Mouse (Mus musculus) forebrain, postnatal 0 days (tissue): Measurements from ENCODE around the gene Ahsa2. TPM values are rescaled to one million over a fixed set of nuclear protein-coding genes. Genes with fewer than 3 reads are reported as not detected.
"Not testable (repeated sequence)": the region's sequence is repeated elsewhere in the genome, so short reads cannot be mapped to it uniquely, and the experiment has no call there.

ENCODE experiments used
- ATAC-seq: fragments of 200-750 bp; cut with Nextera tagmentation; 2 replicates; pipeline ENCODE4 v1.8.0; 2017; ENCODE audit warnings: mild to moderate bottlenecking, moderate library complexity
- DNase-seq: peaks from one replicate; pipeline ENCODE4 v3.0.0-alpha.2; 2015
- H3K27ac ChIP-seq: fragments of 300-500 bp; sonication (generic); 2 replicates; pipeline ENCODE4 v1.5.1; 2014; ENCODE audit warnings: low read depth, mild to moderate bottlenecking, antibody characterized with exemption, low read length, moderate library complexity, mixed read lengths
- H3K27me3 ChIP-seq: fragments of 300-500 bp; sonication (generic); 2 replicates; pipeline ENCODE4 v1.6.1; 2014; ENCODE audit warnings: mild to moderate bottlenecking, low read length, mixed read lengths; ENCODE audit not compliant: insufficient read depth
- H3K36me3 ChIP-seq: fragments of 300-500 bp; sonication (generic); 2 replicates; pipeline ENCODE4 v1.6.1; 2014; ENCODE audit warnings: mild to moderate bottlenecking, moderate library complexity; ENCODE audit not compliant: insufficient read depth
- H3K4me1 ChIP-seq: fragments of 300-500 bp; sonication (generic); 2 replicates; pipeline ENCODE4 v1.6.1; 2014; ENCODE audit warnings: antibody characterized with exemption; ENCODE audit not compliant: insufficient read depth
- H3K4me2 ChIP-seq: fragments of 300-500 bp; sonication (generic); 2 replicates; pipeline ENCODE4 v1.6.1; 2014; ENCODE audit warnings: low read depth, mild to moderate bottlenecking, moderate library complexity
- H3K4me3 ChIP-seq: fragments of 300-500 bp; sonication (generic); 2 replicates; pipeline ENCODE4 v1.5.1; 2014; ENCODE audit warnings: low read depth, low read length, mixed read lengths
- H3K9ac ChIP-seq: fragments of 300-500 bp; sonication (generic); 2 replicates; pipeline ENCODE4 v1.6.1; 2014; ENCODE audit warnings: mild to moderate bottlenecking
- H3K9me3 ChIP-seq: fragments of 300-500 bp; sonication (generic); 2 replicates; pipeline ENCODE4 v1.6.1; 2016; ENCODE audit warnings: low read length
- CTCF ChIP-seq: sonication (generic); IDR thresholded peaks from 2 replicates; pipeline ENCODE4 v1.5.1; 2016; ENCODE audit warnings: antibody characterized with exemption, control low read depth, low read depth
- WGBS: fragments of 180-500 bp; shearing (Covaris S2); extraction: QIAGEN DNeasy Blood & Tissue Kit; methylation state at CpG from one replicate; pipeline ENCODE4 v1.1.7; 2014; 5-methylcytosine and 5-hydroxymethylcytosine counted together
- microRNA-seq, 2 experiments: library from miRNA; unstranded; fragments of <30 nt; microRNA quantifications; one replicate each; pipeline ENCODE4; 2016
- polyA plus RNA-seq: library from polyadenylated mRNA; unstranded; fragments of >200 nt; fragmentation: Nextera tagmentation; extraction: Ambion mirVana; gene quantifications from 2 replicates; pipeline ENCODE4 v1.2.1, GENCODE M21; 2015
- total RNA-seq: library from RNA; depleted of rRNA; stranded (reverse); fragments of >200 nt; gene quantifications from 2 replicates; pipeline ENCODE4 v1.2.3, GENCODE M21; 2014; rRNA removed

The Ahsa2 gene
- total and polyA plus RNA-seq, 2 experiments from 2014 or later = 56.8 to 57.4 TPM

- H3K4me2 ChIP-seq = peak overlapping the region; percentile 82
- no peak for DNase-seq
- TF ChIP-seq CTCF = no peak
- peaks cover 16% of the 10 kb centered on the region; the same call in 1 of the 2 replicates for H3K36me3 ChIP-seq
- peaks cover 12% of the 10 kb centered on the region; the same call in 1 of the 2 replicates for H3K4me1 ChIP-seq
- ATAC-seq = no peak
- 38% methylated on average over 5 of the region's 5 CpGs for WGBS
- peak overlapping the region; percentile 92 for H3K4me3 ChIP-seq
- H3K27me3 ChIP-seq = no peaks in the 10 kb centered on the region
- H3K27ac ChIP-seq = peak overlapping the region; percentile 97
- H3K9me3 ChIP-seq = no peaks in the 10 kb centered on the region
- peak overlapping the region; percentile 97 for H3K9ac ChIP-seq
These were observed 779 bp upstream of the Ahsa2 start for GRCm38 (mm10) chr11:23498609-23499008.

- Histone ChIP-seq H3K27me3 (no peaks in the 10 kb centered on the region), H3K9me3 (no peaks in the 10 kb centered on the region), H3K4me1 (peaks cover 12% of the 10 kb centered on the region; the same call in 1 of the 2 replicates), H3K9ac (peak overlapping the region; percentile 97), H3K27ac (peak overlapping the region; percentile 97), H3K36me3 (peaks cover 27% of the 10 kb centered on the region), H3K4me2 (peak overlapping the region; percentile 82), H3K4me3 (peak overlapping the region; percentile 92)
- DNase-seq (peak; percentile 89), ATAC-seq (peak; percentile 85)
- WGBS = 1% methylated on average over 21 of the region's 22 CpGs
- no peak for TF ChIP-seq CTCF
These were observed 504 bp downstream of the Ahsa2 start for GRCm38 (mm10) chr11:23497335-23497717.

- Histone ChIP-seq H3K9me3 (no peaks in the 10 kb centered on the region), H3K4me2 (peak overlapping the region; percentile 82), H3K27me3 (no peaks in the 10 kb centered on the region), H3K9ac (peak overlapping the region; percentile 97), H3K4me1 (peaks cover 12% of the 10 kb centered on the region; the same call in 1 of the 2 replicates), H3K27ac (peak overlapping the region; percentile 97), H3K36me3 (peaks cover 32% of the 10 kb centered on the region), H3K4me3 (peak overlapping the region; percentile 92)
- DNase-seq = peak; percentile 20
- ATAC-seq = no peak
- TF ChIP-seq CTCF = no peak
- WGBS = 29% methylated on average over 6 of the region's 6 CpGs
These were observed 1.2 kb downstream of the Ahsa2 start for GRCm38 (mm10) chr11:23496661-23497060.

GRCm38 (mm10) chr11:23495231-23495630 lies 2.6 kb downstream of the Ahsa2 start:
- H3K9me3 ChIP-seq = no peaks in the 10 kb centered on the region
- H3K4me2 ChIP-seq = peak overlapping the region; percentile 19; the same call in 1 of the 2 replicates
- H3K27me3 ChIP-seq = no peaks in the 10 kb centered on the region
- no peak for ATAC-seq
- DNase-seq = no peak
- no peak overlapping the region for H3K9ac ChIP-seq
- H3K4me3 ChIP-seq = no peak overlapping the region
- TF ChIP-seq CTCF = no peak
- WGBS = 91% methylated on average over 6 of the region's 6 CpGs
- no peak overlapping the region for H3K27ac ChIP-seq
- peaks cover 12% of the 10 kb centered on the region; the same call in 1 of the 2 replicates for H3K4me1 ChIP-seq
- H3K36me3 ChIP-seq = peaks cover 46% of the 10 kb centered on the region

- DNase-seq (no peak), ATAC-seq (no peak)
These were observed 5.6 kb downstream of the Ahsa2 start for GRCm38 (mm10) chr11:23492048-23492790.

GRCm38 (mm10) chr11:23489955-23490354 lies 7.9 kb downstream of the Ahsa2 start:
- Histone ChIP-seq H3K27me3 (no peaks in the 10 kb centered on the region), H3K9me3 (no peaks in the 10 kb centered on the region), H3K9ac (no peak overlapping the region), H3K4me1 (peaks cover under 1% of the 10 kb centered on the region; the same call in 1 of the 2 replicates), H3K27ac (no peak overlapping the region), H3K36me3 (peaks cover 80% of the 10 kb centered on the region), H3K4me2 (no peak overlapping the region), H3K4me3 (no peak overlapping the region)
- ATAC-seq = no peak
- no peak for TF ChIP-seq CTCF
- WGBS = 95% methylated on average over 1 of the region's 1 CpGs
- DNase-seq = no peak

More at GRCm38 (mm10) chr11:23492048-23492790, 5.6 kb downstream of the Ahsa2 start:
- no peak for TF ChIP-seq CTCF
- Histone ChIP-seq H3K27me3 (no peaks in the 10 kb centered on the region), H3K4me2 (no peak overlapping the region), H3K4me3 (no peak overlapping the region), H3K36me3 (peaks cover 69% of the 10 kb centered on the region), H3K4me1 (peaks cover 12% of the 10 kb centered on the region; the same call in 1 of the 2 replicates), H3K9ac (no peak overlapping the region), H3K27ac (no peak overlapping the region), H3K9me3 (no peaks in the 10 kb centered on the region)
- 89% methylated on average over 4 of the region's 4 CpGs for WGBS

GRCm38 (mm10) chr11:23465862-23466261 lies 32.0 kb downstream of the Ahsa2 start:
- DNase-seq, H3K27me3 ChIP-seq, H3K27ac ChIP-seq, ATAC-seq, H3K4me2 ChIP-seq, H3K9me3 ChIP-seq, H3K4me1 ChIP-seq, H3K4me3 ChIP-seq, H3K9ac ChIP-seq: not testable (repeated sequence)
- H3K36me3 ChIP-seq = peaks cover 32% of the 10 kb centered on the region
- 100% methylated on average over 2 of the region's 2 CpGs for WGBS

Small RNA genes lying within 50 kb of the gene (microRNA-seq; reads per million reads assigned to microRNA genes)
- gene Gm47279 = 0.12 to 1.2 reads per million in 2 experiments

Other genes with a start within 250 kb of the Ahsa2 start
- 83.3 and 103 TPM in 2 replicates for gene Xpo1, start 242.0 kb downstream of the Ahsa2 start, total RNA-seq
- gene Xpo1, start 242.0 kb downstream of the Ahsa2 start, polyA plus RNA-seq = 29.5 and 42.3 TPM in 2 replicates
- gene Usp34, start 191.1 kb downstream of the Ahsa2 start, total RNA-seq = 94.0 and 126 TPM in 2 replicates
- gene Usp34, start 191.1 kb downstream of the Ahsa2 start, polyA plus RNA-seq = 18.5 and 24.5 TPM in 2 replicates
- 0.38 TPM in 1 of 2 replicates, not detected in the other for gene 1700093K21Rik, start 23.1 kb upstream of the Ahsa2 start, total RNA-seq
- 0.20 and 0.27 TPM in 2 replicates for gene 1700093K21Rik, start 23.1 kb upstream of the Ahsa2 start, polyA plus RNA-seq
- 128 and 140 TPM in 2 replicates for gene 0610010F05Rik, start 135.6 kb upstream of the Ahsa2 start, total RNA-seq
- gene 0610010F05Rik, start 135.6 kb upstream of the Ahsa2 start, polyA plus RNA-seq = 114 and 126 TPM in 2 replicates
- gene Pus10, start 167.6 kb upstream of the Ahsa2 start, total RNA-seq = 17.8 and 18.0 TPM in 2 replicates
- 6.8 and 9.0 TPM in 2 replicates for gene Pus10, start 167.6 kb upstream of the Ahsa2 start, polyA plus RNA-seq
- gene Pex13, start 167.9 kb upstream of the Ahsa2 start, total RNA-seq = 23.5 and 25.1 TPM in 2 replicates
- gene Pex13, start 167.9 kb upstream of the Ahsa2 start, polyA plus RNA-seq = 24.9 and 26.0 TPM in 2 replicates